18 mouse cellular contexts compared by ENCODE assay signal in the genomic region with DNA sequence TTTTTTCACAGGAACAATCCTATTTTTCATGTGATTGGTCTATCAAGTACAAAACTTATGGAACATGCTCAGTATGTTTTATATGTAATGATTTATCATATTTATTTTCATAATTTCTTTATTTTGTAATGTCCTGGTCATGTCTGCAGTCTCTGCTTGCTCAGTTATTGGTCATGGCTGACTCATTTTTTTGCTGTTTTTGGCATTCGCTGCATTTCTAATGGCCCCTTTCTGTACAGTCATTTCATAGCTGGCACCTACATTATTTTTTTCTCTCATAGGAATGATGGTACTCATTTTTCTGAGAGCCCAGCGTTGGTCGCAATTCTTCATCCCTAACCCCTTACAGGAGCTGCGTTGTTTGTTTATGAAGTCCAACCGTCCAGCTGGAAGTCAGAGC.
"Had no signal": no experiment of that assay in that cellular context is flagged by ENCODE, and none has a peak within 500 bp of the region (broad histone marks: within the 10 kb centered on the region; RNA-seq: fewer than 3 reads in every experiment).

No protein-coding gene starts in this region.

- H3K27ac ChIP-seq: midbrain, embryonic 10.5 days had no signal

- H3K36me3 ChIP-seq: midbrain, embryonic 10.5 days; midbrain, embryonic 12.5 days; neural tube, embryonic 12.5 days; neural tube, embryonic 15.5 days had no signal

- ATAC-seq: liver, postnatal 0 days had no signal

- H3K9me3 ChIP-seq: midbrain, embryonic 10.5 days; midbrain, embryonic 12.5 days; neural tube, embryonic 12.5 days; neural tube, embryonic 15.5 days had no signal

- H3K9ac ChIP-seq: liver, postnatal 0 days; lung, embryonic 14.5 days; midbrain, embryonic 12.5 days; neural tube, embryonic 12.5 days; neural tube, embryonic 15.5 days had no signal

- H3K4me3 ChIP-seq: midbrain, embryonic 10.5 days; midbrain, embryonic 12.5 days; myocyte; neural tube, embryonic 12.5 days; neural tube, embryonic 15.5 days had no signal

- H3K4me2 ChIP-seq: lung, embryonic 14.5 days; midbrain, embryonic 12.5 days had no signal

- H3K27me3 ChIP-seq: midbrain, embryonic 12.5 days; neural tube, embryonic 12.5 days; neural tube, embryonic 15.5 days had no signal

- DNase-seq: liver, postnatal 0 days; lung, embryonic 14.5 days; lung, postnatal 10 days; lung, postnatal 4 days; midbrain, embryonic 14.5 days; retina, postnatal 1 day; right cerebral cortex, adult 18-20 months; right cerebral cortex, postnatal 25 days; right cerebral cortex, postnatal 4 days; spleen, adult 18-20 months; thymus, adult 18-20 months; thymus, postnatal 14 days; thymus, postnatal 36 days had no signal
